Mouse (Mus musculus): ENCODE measurements around the gene Gm38394.

Gene Gm38394

GRCm38 (mm10) chr1:133664203-133664970, 3.3 kb upstream of the Gm38394 start:
- intact Hi-C loops (cut with DNase I), result no loop called here

- intact Hi-C loops (cut with DNase I), result no loop called here
Measured at GRCm38 (mm10) chr1:133663427-133663826, 2.3 kb upstream of the Gm38394 start.

- intact Hi-C loops (cut with DNase I), result no loop called here
Measured at GRCm38 (mm10) chr1:133662941-133663340, 1.8 kb upstream of the Gm38394 start.

DNA sequence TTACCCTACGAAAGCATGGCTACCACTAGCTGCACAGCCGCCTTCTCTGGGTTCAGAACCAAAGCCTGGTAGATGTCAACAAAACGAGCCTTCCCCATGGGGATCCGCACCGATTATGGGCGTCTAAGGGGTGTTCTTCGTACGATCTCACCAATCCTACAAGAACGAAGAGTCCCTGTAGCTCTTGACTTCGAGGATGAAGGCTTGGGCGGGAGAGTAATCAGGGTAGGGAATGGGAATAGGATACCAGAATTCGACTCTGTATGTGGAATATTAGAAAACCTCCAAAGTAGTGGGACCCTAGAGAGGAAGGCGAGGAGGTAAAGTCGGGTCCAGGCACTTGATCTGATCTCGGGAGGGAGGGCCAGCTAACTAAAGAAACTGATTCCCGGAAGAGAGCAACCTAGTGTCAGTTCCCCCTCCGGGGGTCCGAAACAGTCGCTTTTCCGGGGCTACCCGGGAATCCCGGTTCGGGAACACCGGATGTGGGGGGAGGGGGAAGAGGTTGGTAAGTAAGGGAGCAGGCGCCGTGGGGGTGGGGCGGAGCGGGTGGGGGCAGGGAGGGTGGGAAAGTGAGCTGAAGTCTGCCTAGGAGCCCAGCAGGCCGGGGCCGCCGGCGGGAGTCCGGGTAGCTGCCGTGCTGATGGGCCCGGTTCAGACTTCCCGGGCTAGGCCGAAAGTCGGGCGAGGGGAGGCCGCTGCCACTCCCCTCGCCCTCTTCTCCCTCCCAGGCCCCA, 484 bp downstream of the Gm38394 start, which contains the start of gene Zbed6:
Zbed6 (minus strand) TSS at position 420 of the 737 bp plus-strand sequence.
- intact Hi-C loops (cut with DNase I), result no loop called here

DNA sequence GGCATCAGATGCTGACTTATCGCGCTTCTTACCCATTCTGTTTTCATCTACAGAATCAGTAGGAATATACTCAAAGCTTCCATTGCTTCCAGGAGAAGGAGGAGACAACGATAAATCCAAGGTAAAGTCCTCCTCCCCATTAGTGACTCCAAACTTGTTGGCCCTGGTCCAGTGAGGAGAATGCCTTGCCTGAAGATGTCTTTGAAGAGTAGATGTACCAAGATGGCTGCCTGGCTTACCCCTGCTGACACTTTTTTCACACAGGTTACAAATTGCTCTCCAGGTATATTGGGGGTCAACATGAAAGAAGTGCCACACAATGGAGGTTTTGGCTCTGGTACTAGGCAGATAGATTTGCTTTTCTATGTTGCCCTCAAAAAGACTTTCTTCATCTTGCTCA, 2.2 kb downstream of the Gm38394 start:
- intact Hi-C loops (cut with DNase I), result no loop called here

GRCm38 (mm10) chr1:133656811-133657210, 4.3 kb downstream of the Gm38394 start:
- intact Hi-C loops (cut with DNase I), result no loop called here

- intact Hi-C loops (cut with DNase I), result no loop called here
Measured at GRCm38 (mm10) chr1:133653033-133653432, 8.1 kb downstream of the Gm38394 start.

- intact Hi-C loops (cut with DNase I), result no loop called here
Measured at GRCm38 (mm10) chr1:133650288-133651055, 10.6 kb downstream of the Gm38394 start.

GRCm38 (mm10) chr1:133645652-133646051, 15.5 kb downstream of the Gm38394 start:
- intact Hi-C loops (cut with DNase I), result no loop called here

GRCm38 (mm10) chr1:133641163-133641562, 20.0 kb downstream of the Gm38394 start:
- intact Hi-C loops (cut with DNase I), result no loop called here

DNA sequence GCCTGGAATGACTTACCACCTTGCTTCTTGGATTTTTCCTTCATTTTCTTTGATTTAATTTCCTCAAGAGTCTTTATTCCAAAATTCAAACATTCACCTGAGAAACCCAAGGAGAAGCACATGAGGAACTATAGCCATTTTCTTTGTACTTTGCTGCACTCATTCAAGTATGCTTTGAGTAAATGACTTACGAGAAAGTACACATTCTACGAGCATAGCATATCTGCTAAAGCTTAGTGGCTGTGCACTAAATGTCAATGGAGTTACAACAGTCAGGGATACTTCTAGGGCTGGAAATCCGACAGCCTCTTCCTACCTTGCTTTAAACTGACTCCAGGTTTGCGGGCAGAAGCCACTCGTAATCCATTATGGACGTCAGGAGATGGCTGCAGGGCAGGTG, 22.6 kb downstream of the Gm38394 start:
- intact Hi-C loops (cut with DNase I), result no loop called here

DNA sequence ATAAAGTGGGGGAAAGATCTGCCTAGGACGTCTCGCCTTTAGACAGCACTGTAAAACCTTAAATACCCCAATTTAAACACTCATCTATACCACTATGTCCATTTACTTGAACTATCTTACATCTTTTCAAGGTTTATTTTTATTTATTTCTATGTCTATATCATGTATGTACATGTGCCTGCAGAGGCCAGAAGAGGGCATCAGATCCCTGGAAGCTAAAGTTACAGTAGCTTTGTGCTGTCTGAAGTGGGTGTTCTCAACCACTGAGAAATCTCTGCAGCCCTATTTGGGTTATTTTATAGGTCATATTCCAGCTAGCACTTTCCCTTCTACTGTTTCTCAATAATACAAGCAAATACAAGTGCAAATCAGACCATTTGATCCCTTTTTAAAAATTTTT, 28.9 kb downstream of the Gm38394 start:
- intact Hi-C loops (cut with DNase I), result no loop called here

GRCm38 (mm10) chr1:133625052-133625451, 36.1 kb downstream of the Gm38394 start:
- intact Hi-C loops (cut with DNase I), result no loop called here

DNA sequence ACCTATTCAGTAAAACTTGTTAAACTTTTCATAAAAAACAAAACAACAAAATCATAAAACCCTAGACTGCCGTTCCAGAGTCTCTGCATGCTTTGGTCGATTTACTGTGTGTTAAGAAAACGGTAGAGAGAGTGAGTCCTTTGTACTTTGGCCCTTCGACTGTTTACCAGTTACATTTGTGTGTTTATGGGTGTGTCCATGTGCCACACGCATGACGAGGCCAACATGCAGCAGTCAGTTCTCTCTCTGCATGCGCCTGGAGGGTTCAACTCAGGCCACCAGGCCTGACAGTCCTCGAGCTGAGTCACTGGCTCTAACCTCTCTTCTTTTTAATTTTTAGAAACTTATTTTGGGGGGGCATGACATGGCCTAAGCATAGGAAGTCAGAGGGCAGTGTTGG, 42.8 kb downstream of the Gm38394 start:
- intact Hi-C loops (cut with DNase I), result loop anchor here (10.0 kb wide), 1 partner anchor 444 kb away; no protein-coding TSS in a partner anchor

DNA sequence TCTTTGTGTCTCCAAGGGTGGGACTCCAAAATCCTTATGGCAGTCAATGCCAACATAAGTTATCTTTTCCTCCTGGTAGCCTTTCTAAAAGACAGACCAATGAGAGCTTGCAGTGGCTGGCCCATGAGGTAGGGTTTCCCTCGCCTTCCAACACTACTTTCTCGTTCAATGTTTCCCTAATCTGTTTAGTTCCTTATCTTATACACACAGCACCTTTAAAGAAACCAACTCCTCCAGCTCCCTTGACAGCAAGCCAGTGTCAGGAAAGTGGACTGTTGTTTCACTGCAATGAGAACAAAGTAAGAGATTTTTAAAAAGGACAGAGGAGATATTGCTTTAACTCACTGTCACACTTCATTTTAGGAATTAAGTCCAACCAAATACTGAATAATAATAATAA, 43.2 kb downstream of the Gm38394 start:
- intact Hi-C loops (cut with DNase I), result loop anchor here (10.0 kb wide), 1 partner anchor 443 kb away; no protein-coding TSS in a partner anchor

DNA sequence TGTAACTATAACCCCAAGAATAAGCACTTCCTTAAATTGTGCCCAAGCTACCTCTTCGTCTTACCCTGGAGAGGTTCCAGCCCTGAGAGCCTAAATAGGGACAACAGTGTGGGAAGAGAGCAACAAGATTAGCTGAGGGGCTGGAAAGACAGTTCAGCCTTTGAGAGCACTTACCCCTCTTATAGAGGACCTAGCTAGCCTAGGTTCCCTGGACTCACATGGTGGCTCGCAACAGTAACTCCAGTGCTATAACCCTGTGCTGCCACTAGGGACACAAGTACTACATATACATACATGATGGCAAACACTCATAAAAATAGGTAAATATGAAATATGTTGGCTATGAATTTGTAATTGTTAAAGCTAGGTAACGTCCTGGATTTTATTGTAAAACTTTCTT, 47.3 kb downstream of the Gm38394 start:
- intact Hi-C loops (cut with DNase I), result loop anchor here (10.0 kb wide), 1 partner anchor 439 kb away; no protein-coding TSS in a partner anchor

DNA sequence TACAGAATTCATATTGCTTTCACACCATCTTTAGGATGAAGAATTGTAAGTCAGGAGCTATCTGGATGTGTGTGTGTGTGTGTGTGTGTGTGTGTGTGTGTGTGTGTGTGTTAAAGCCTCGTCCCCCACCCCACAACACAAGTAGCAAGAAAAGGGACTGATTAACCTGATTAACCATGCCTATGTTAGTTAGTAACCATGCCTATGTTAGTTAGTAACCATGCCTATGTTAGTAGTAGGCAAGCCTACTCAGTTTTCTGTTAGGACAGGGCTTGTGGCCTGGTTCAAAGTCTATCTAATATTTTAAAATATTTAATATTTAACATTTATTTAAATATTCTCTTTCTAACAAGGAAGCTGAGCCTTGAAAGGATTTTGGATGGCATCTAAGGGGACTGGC, 49.7 kb downstream of the Gm38394 start:
- intact Hi-C loops (cut with DNase I), result loop anchor here (2.0 to 10.0 kb wide), 3 partner anchors 229 to 437 kb away; no protein-coding TSS in a partner anchor

DNA sequence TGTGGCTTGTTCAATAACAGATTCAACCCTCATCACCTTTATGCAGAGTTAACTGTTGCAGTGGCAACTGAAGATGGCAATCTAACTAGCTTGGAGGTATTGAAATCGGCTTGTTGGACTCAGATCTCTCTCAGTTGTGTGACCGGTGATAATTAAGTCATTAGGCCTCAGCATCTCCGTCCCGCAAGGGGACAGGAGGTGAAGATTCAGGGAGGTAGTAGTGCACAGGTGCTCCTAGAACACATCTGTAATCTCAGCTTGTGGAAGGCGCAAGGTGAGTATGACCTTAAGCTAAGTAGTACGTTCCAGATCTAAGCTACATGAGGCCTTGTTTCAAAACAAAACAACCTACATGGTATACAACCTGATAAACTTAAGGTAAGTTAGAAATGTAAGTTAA, 50.5 kb downstream of the Gm38394 start:
- intact Hi-C loops (cut with DNase I), result loop anchor here (2.0 to 10.0 kb wide), 3 partner anchors 228 to 436 kb away; no protein-coding TSS in a partner anchor

- intact Hi-C loops (cut with DNase I), result loop anchor here (2.0 to 10.0 kb wide), 3 partner anchors 227 to 435 kb away; no protein-coding TSS in a partner anchor
Measured at GRCm38 (mm10) chr1:133609771-133610502, 51.2 kb downstream of the Gm38394 start, which contains the start of gene Snrpe. Snrpe (minus strand) TSS chr1:133610291.

- intact Hi-C loops (cut with DNase I), result no loop called here
Measured at GRCm38 (mm10) chr1:133603174-133603573, 57.9 kb downstream of the Gm38394 start.
